Mouse (Mus musculus) limb, embryonic 14.5 days (tissue): ENCODE results near the gene Obox6. TPM values are rescaled to one million over a fixed set of nuclear protein-coding genes. Genes with fewer than 3 reads are reported as not detected.

Source experiments
- ATAC-seq: fragments of 200-750 bp; cut with Nextera tagmentation; 2 replicates; pipeline ENCODE4 v1.8.0; 2017; ENCODE audit warnings: low read depth, moderate number of reproducible peaks, moderate TSS enrichment; ENCODE audit not compliant: low FRiP score
- DNase-seq: peaks from one replicate; pipeline ENCODE4 v3.0.0-alpha.2; 2015; ENCODE audit warnings: low spot score
- H3K27ac ChIP-seq: fragments of 300-500 bp; sonication (generic); replicated peaks from 2 replicates; pipeline ENCODE4 v1.5.1; 2014; ENCODE audit warnings: low read depth, mild to moderate bottlenecking, low read length, moderate library complexity, mixed read lengths
- H3K27me3 ChIP-seq: fragments of 300-500 bp; sonication (generic); 2 replicates; pipeline ENCODE4 v1.6.1; 2014; ENCODE audit warnings: low read length, mixed read lengths; ENCODE audit not compliant: control insufficient read depth, insufficient read depth
- H3K36me3 ChIP-seq: fragments of 300-500 bp; sonication (generic); 2 replicates; pipeline ENCODE4 v1.6.1; 2014; ENCODE audit warnings: mild to moderate bottlenecking, low read length, moderate library complexity, mixed read lengths; ENCODE audit not compliant: control insufficient read depth, insufficient read depth
- H3K4me1 ChIP-seq: fragments of 300-500 bp; sonication (generic); 2 replicates; pipeline ENCODE4 v1.6.1; 2014; ENCODE audit warnings: antibody characterized with exemption, low read length, mixed read lengths; ENCODE audit not compliant: control insufficient read depth, insufficient read depth
- H3K4me2 ChIP-seq: fragments of 300-500 bp; sonication (generic); replicated peaks from 2 replicates; pipeline ENCODE4 v1.6.1; 2014; ENCODE audit warnings: low read depth, mild to moderate bottlenecking, low read length, moderate library complexity; ENCODE audit not compliant: severe bottlenecking
- H3K4me3 ChIP-seq: fragments of 300-500 bp; sonication (generic); replicated peaks from 2 replicates; pipeline ENCODE4 v1.5.1; 2014; ENCODE audit warnings: low read length
- H3K9ac ChIP-seq: fragments of 300-500 bp; sonication (generic); 2 replicates; pipeline ENCODE4 v1.6.1; 2014; ENCODE audit warnings: mild to moderate bottlenecking, low read depth, low read length, moderate library complexity; ENCODE audit not compliant: severe bottlenecking
- H3K9me3 ChIP-seq: fragments of 300-500 bp; sonication (generic); 2 replicates; pipeline ENCODE4 v1.6.1; 2016; ENCODE audit warnings: low read length; ENCODE audit not compliant: control insufficient read depth
- POLR2A ChIP-seq: fragments of 200-500 bp; IDR thresholded peaks from 2 replicates; pipeline ENCODE4 v1.8.0; 2012; ENCODE audit warnings: inconsistent platforms, mild to moderate bottlenecking, moderate library complexity, borderline replicate concordance; ENCODE audit not compliant: insufficient read depth, insufficient read length; ENCODE audit errors: extremely low read depth
- WGBS: fragments of 180-500 bp; shearing (Covaris S2); extraction: QIAGEN DNeasy Blood & Tissue Kit; methylation state at CpG from one replicate; pipeline ENCODE4 v1.1.7; 2014; 5-methylcytosine and 5-hydroxymethylcytosine counted together
- polyA plus RNA-seq, 2 experiments: library from polyadenylated mRNA; depleted of rRNA in 1 of 2; stranded (reverse) in 1 of 2; unstranded in 1 of 2; fragments of >200 nt; fragmentation: Nextera tagmentation in 1 of 2; extraction: Ambion mirVana in 1 of 2; gene quantifications; 2 replicates each; pipeline versions ENCODE4 v1.2.1 to v1.2.3; 2012 to 2014

Obox6 gene
- polyA plus RNA-seq (2012; rRNA removed) (not detected in 2 replicates), polyA plus RNA-seq (2014; fragmentation: Nextera tagmentation; extraction: Ambion mirVana) (not detected in 2 replicates)

GRCm38 (mm10) chr7:15839578-15839977 lies at the start of gene Obox6:
Gene Obox6 (minus strand): TSS chr7:15839678.
- Histone ChIP-seq H3K36me3 (no peaks in the 10 kb centered on the region), H3K27me3 (no peaks in the 10 kb centered on the region), H3K9me3 (peaks cover 10% of the 10 kb centered on the region; the same call in 1 of the 2 replicates), H3K4me3 (no peak within 1 kb of the TSS), H3K4me2 (no peak within 1 kb of the TSS), H3K9ac (no peak within 1 kb of the TSS), H3K27ac (no peak within 1 kb of the TSS), H3K4me1 (no peaks in the 10 kb centered on the region)
- 87% methylated on average over 3 of the region's 3 CpGs for WGBS
- ATAC-seq (no peak), DNase-seq (no peak)
- TF ChIP-seq POLR2A = no peak

GRCm38 (mm10) chr7:15884127-15884526 lies 44.6 kb upstream of the Obox6 start:
- 90% methylated on average over 2 of the region's 2 CpGs for WGBS
- ATAC-seq (no peak), DNase-seq (no peak)
- Histone ChIP-seq H3K4me2 (no peak overlapping the region), H3K36me3 (no peaks in the 10 kb centered on the region), H3K4me1 (no peaks in the 10 kb centered on the region), H3K9ac (no peak overlapping the region), H3K27me3 (no peaks in the 10 kb centered on the region), H3K4me3 (no peak overlapping the region), H3K27ac (no peak overlapping the region), H3K9me3 (no peaks in the 10 kb centered on the region)
- TF ChIP-seq POLR2A = no peak

GRCm38 (mm10) chr7:15882317-15882716 lies 42.8 kb upstream of the Obox6 start, which contains the start of gene Crxos:
Gene Crxos (plus strand): TSS chr7:15882617.
- TF ChIP-seq POLR2A = no peak
- DNase-seq (no peak), ATAC-seq (no peak)
- no peaks in the 10 kb centered on the region for H3K36me3 ChIP-seq
- 80% methylated on average over 2 of the region's 2 CpGs for WGBS
- no peaks in the 10 kb centered on the region for H3K9me3 ChIP-seq
- H3K4me1 ChIP-seq = no peaks in the 10 kb centered on the region
- no peak within 1 kb of the TSS for H3K4me3 ChIP-seq
- H3K27me3 ChIP-seq = no peaks in the 10 kb centered on the region
- no peak within 1 kb of the TSS for H3K27ac ChIP-seq
- H3K9ac ChIP-seq = no peak within 1 kb of the TSS
- no peak within 1 kb of the TSS for H3K4me2 ChIP-seq

- no peak overlapping the region for H3K4me3 ChIP-seq
- H3K27me3 ChIP-seq = no peaks in the 10 kb centered on the region
- TF ChIP-seq POLR2A = no peak
- H3K4me1 ChIP-seq = no peaks in the 10 kb centered on the region
- DNase-seq (no peak), ATAC-seq (no peak)
- H3K9ac ChIP-seq = no peak overlapping the region
- no peaks in the 10 kb centered on the region for H3K9me3 ChIP-seq
- no peak overlapping the region for H3K4me2 ChIP-seq
- no peaks in the 10 kb centered on the region for H3K36me3 ChIP-seq
- H3K27ac ChIP-seq = no peak overlapping the region
- WGBS = 76% methylated on average over 3 of the region's 3 CpGs
Measured at GRCm38 (mm10) chr7:15881831-15882230, 42.4 kb upstream of the Obox6 start.

GRCm38 (mm10) chr7:15881388-15881787 lies 41.9 kb upstream of the Obox6 start:
- H3K36me3 ChIP-seq = no peaks in the 10 kb centered on the region
- no peak overlapping the region for H3K27ac ChIP-seq
- no peaks in the 10 kb centered on the region for H3K9me3 ChIP-seq
- TF ChIP-seq POLR2A = no peak
- no peaks in the 10 kb centered on the region for H3K27me3 ChIP-seq
- 31% methylated on average over 7 of the region's 7 CpGs for WGBS
- no peak overlapping the region for H3K4me3 ChIP-seq
- ATAC-seq = no peak
- H3K9ac ChIP-seq = no peak overlapping the region
- H3K4me1 ChIP-seq = no peaks in the 10 kb centered on the region
- no peak overlapping the region for H3K4me2 ChIP-seq
- no peak for DNase-seq

GRCm38 (mm10) chr7:15879756-15880155 lies 40.3 kb upstream of the Obox6 start, which contains the start of gene Crx:
Gene Crx (minus strand): TSS chr7:15879968.
- H3K9ac ChIP-seq = no peak within 1 kb of the TSS
- ATAC-seq = no peak
- H3K4me1 ChIP-seq = no peaks in the 10 kb centered on the region
- no peak for DNase-seq
- no peaks in the 10 kb centered on the region for H3K36me3 ChIP-seq
- H3K4me3 ChIP-seq = no peak within 1 kb of the TSS
- no peak for TF ChIP-seq POLR2A
- H3K9me3 ChIP-seq = no peaks in the 10 kb centered on the region
- 29% methylated on average over 4 of the region's 4 CpGs for WGBS
- H3K4me2 ChIP-seq = no peak within 1 kb of the TSS
- no peaks in the 10 kb centered on the region for H3K27me3 ChIP-seq
- H3K27ac ChIP-seq = no peak within 1 kb of the TSS
